Mouse (Mus musculus) embryonic facial prominence, embryonic 11.5 days (tissue): ENCODE data around the gene C2cd3. TPM values are rescaled to one million over a fixed set of nuclear protein-coding genes. Genes with fewer than 3 reads are reported as not detected.

ENCODE experiments used
- ATAC-seq: fragments of 200-750 bp; cut with Nextera tagmentation; replicated peaks from 2 replicates; pipeline ENCODE4 v1.8.0; 2017; ENCODE audit warnings: low read depth; ENCODE audit not compliant: insufficient number of reproducible peaks, low FRiP score, low TSS enrichment
- DNase-seq: peaks from one replicate; pipeline ENCODE4 v3.0.0-alpha.2; 2015; ENCODE audit warnings: low spot score
- H3K27ac ChIP-seq: fragments of 300-500 bp; sonication (generic); replicated peaks from 2 replicates; pipeline ENCODE4 v1.5.1; 2014; ENCODE audit warnings: mild to moderate bottlenecking, low read depth, low read length, control low read depth
- H3K27me3 ChIP-seq: fragments of 300-500 bp; sonication (generic); 2 replicates; pipeline ENCODE4 v1.6.1; 2014; ENCODE audit warnings: mild to moderate bottlenecking, low read length, moderate library complexity, mixed read lengths; ENCODE audit not compliant: control insufficient read depth, insufficient read depth
- H3K36me3 ChIP-seq: fragments of 300-500 bp; sonication (generic); replicated peaks from 2 replicates; pipeline ENCODE4 v1.6.1; 2014; ENCODE audit warnings: low read depth, mild to moderate bottlenecking, low read length, moderate library complexity, mixed read lengths; ENCODE audit not compliant: control insufficient read depth, insufficient read depth
- H3K4me1 ChIP-seq: fragments of 300-500 bp; sonication (generic); 2 replicates; pipeline ENCODE4 v1.6.1; 2014; ENCODE audit warnings: low read length, mixed read lengths; ENCODE audit not compliant: control insufficient read depth, insufficient read depth
- H3K4me2 ChIP-seq: fragments of 300-500 bp; sonication (generic); 2 replicates; pipeline ENCODE4 v1.6.1; 2014; ENCODE audit warnings: low read depth, mild to moderate bottlenecking, control low read depth, low read length, moderate library complexity
- H3K4me3 ChIP-seq: fragments of 300-500 bp; sonication (generic); 2 replicates; pipeline ENCODE4 v1.5.1; 2014; ENCODE audit warnings: low read depth, low read length, control low read depth
- H3K9ac ChIP-seq: fragments of 300-500 bp; sonication (generic); replicated peaks from 2 replicates; pipeline ENCODE4 v1.6.1; 2014; ENCODE audit warnings: mild to moderate bottlenecking, control low read depth, low read length
- H3K9me3 ChIP-seq: fragments of 300-500 bp; sonication (generic); replicated peaks from 2 replicates; pipeline ENCODE4 v1.6.1; 2016; ENCODE audit warnings: mild to moderate bottlenecking, low read length, inconsistent platforms, mixed read lengths; ENCODE audit not compliant: control insufficient read depth
- WGBS: fragments of 180-500 bp; shearing (Covaris S2); extraction: QIAGEN DNeasy Blood & Tissue Kit; methylation state at CpG from one replicate; pipeline ENCODE4 v1.1.7; 2014; 5-methylcytosine and 5-hydroxymethylcytosine counted together
- polyA plus RNA-seq: library from polyadenylated mRNA; unstranded; fragments of >200 nt; fragmentation: Nextera tagmentation; extraction: Ambion mirVana; gene quantifications from 2 replicates; pipeline ENCODE4 v1.2.1, GENCODE M21; 2014

C2cd3 gene
- polyA plus RNA-seq, 1 experiment from 2014 or later: 32.4 TPM

DNA sequence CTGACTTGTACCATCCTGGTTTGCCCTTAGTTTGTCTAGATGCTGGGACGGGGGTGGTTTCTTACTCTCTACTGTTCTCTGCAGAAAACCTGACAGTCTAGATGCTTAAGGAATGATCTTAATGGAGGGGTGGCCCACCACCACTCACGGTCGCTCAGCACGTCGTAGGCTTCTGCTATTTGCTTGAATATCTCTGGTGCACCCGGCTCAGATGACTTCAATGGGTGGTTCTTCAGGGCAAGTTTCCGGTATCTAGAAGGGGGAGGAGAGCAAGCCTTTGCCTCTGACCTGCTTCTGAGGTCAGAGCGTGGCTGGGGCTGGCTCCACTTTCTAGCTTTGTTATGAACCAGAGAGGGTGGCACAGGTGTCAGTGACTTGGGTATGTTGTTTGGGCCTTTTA is 139.6 kb downstream of the C2cd3 start:
- Histone ChIP-seq H3K9me3 (no peaks in the 10 kb centered on the region), H3K27ac (no peak overlapping the region), H3K9ac (no peak overlapping the region), H3K27me3 (no peaks in the 10 kb centered on the region), H3K4me2 (no peak overlapping the region), H3K4me1 (no peaks in the 10 kb centered on the region), H3K4me3 (no peak overlapping the region), H3K36me3 (no peaks in the 10 kb centered on the region)
- ATAC-seq (no peak), DNase-seq (no peak)
- 78% methylated on average over 8 of the region's 8 CpGs for WGBS

DNA sequence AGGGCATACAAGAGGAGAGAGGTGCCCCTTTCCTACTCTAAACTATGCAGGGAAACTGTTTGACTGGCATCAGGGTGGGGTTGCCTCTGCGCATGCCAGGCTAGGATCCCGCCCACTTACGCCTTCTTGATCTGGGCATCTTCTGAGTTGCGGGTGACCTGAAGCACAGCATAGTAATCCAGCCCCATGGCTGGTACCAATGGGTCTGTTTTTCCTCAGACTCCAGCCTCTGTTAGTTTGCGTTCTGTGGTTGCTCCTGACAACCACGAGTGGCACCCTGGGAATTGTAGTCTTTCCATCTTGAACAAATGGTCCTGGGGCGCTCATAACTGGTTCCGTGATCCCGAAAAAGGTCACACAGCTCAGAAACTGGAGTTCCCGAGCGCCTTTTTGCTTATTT is 142.5 kb downstream of the C2cd3 start, which contains the start of gene Dnajb13:
Gene Dnajb13 (minus strand): TSS at position 388 of the 400 bp plus-strand sequence.
- Histone ChIP-seq H3K4me1 (no peaks in the 10 kb centered on the region), H3K36me3 (no peaks in the 10 kb centered on the region), H3K4me3 (no peak within 1 kb of the TSS), H3K9ac (no peak within 1 kb of the TSS), H3K27ac (no peak within 1 kb of the TSS), H3K27me3 (no peaks in the 10 kb centered on the region), H3K4me2 (no peak within 1 kb of the TSS), H3K9me3 (no peaks in the 10 kb centered on the region)
- ATAC-seq (no peak), DNase-seq (peak; percentile 38)
- WGBS: 55% methylated on average over 11 of the region's 11 CpGs

Other genes starting within 250 kb of the C2cd3 start
- gene Lipt2, start 213.0 kb upstream of the C2cd3 start, polyA plus RNA-seq: 26.4 and 34.9 TPM in 2 replicates
- gene Kcne3, start 195.7 kb upstream of the C2cd3 start, polyA plus RNA-seq: 13.7 and 16.9 TPM in 2 replicates
- 6.2 and 6.7 TPM in 2 replicates for gene Pgm2l1, start 144.8 kb upstream of the C2cd3 start, polyA plus RNA-seq
- gene P4ha3, start 86.7 kb upstream of the C2cd3 start, polyA plus RNA-seq: 10.2 and 11.4 TPM in 2 replicates
- gene Ppme1, start 74 bp downstream of the C2cd3 start, polyA plus RNA-seq: 68.9 and 69.9 TPM in 2 replicates
- gene Ucp3, start 100.8 kb downstream of the C2cd3 start, polyA plus RNA-seq: not detected in 2 replicates
- 98.4 and 108 TPM in 2 replicates for gene Ucp2, start 121.1 kb downstream of the C2cd3 start, polyA plus RNA-seq
- gene Dnajb13, start 142.7 kb downstream of the C2cd3 start, polyA plus RNA-seq: 0.07 and 0.60 TPM in 2 replicates
- 15.5 and 19.5 TPM in 2 replicates for gene Coa4, start 164.8 kb downstream of the C2cd3 start, polyA plus RNA-seq
- 156 and 171 TPM in 2 replicates for gene Rab6a, start 235.2 kb downstream of the C2cd3 start, polyA plus RNA-seq
- gene Mrpl48, start 236.1 kb downstream of the C2cd3 start, polyA plus RNA-seq: 66.7 and 67.1 TPM in 2 replicates